Mouse (Mus musculus): ENCODE results near the gene Borcs8. TPM values are rescaled to one million over a fixed set of nuclear protein-coding genes. Genes with fewer than 3 reads are reported as not detected.
A peak's percentile ranks its signal among the peaks of the same experiment; 100 is the strongest.

Gene Borcs8
- polyA plus RNA-seq, 1 experiment from 2014 or later = 22.4 TPM

GRCm38 (mm10) chr8:70117611-70118010 lies 21.7 kb upstream of the Borcs8 start:
- Histone ChIP-seq H3K4me2 (no peak overlapping the region), H3K27me3 (peaks cover 99% of the 10 kb centered on the region), H3K36me3 (replicated peaks) (no peaks in the 10 kb centered on the region), H3K27ac (replicated peaks) (no peak overlapping the region), H3K9ac (no peak overlapping the region), H3K4me1 (replicated peaks) (no peaks in the 10 kb centered on the region), H3K4me3 (replicated peaks) (no peak overlapping the region), H3K9me3 (replicated peaks) (no peaks in the 10 kb centered on the region)
- ATAC-seq (ENCODE audit: insufficient read depth) = no peak
- WGBS (ENCODE audit: insufficient replicate concordance) = 3% methylated on average over 9 of the region's 9 CpGs

- Histone ChIP-seq H3K27ac (replicated peaks) (no peak overlapping the region), H3K9me3 (replicated peaks) (no peaks in the 10 kb centered on the region), H3K4me2 (no peak overlapping the region), H3K36me3 (replicated peaks) (no peaks in the 10 kb centered on the region), H3K4me1 (replicated peaks) (no peaks in the 10 kb centered on the region), H3K27me3 (peaks cover 97% of the 10 kb centered on the region), H3K9ac (no peak overlapping the region), H3K4me3 (replicated peaks) (no peak overlapping the region)
- WGBS (ENCODE audit: insufficient replicate concordance) = 9% methylated on average over 17 of the region's 17 CpGs
- ATAC-seq (ENCODE audit: insufficient read depth) = no peak
Measured at GRCm38 (mm10) chr8:70118726-70119700, 20.3 kb upstream of the Borcs8 start.

- Histone ChIP-seq H3K9me3 (replicated peaks) (no peaks in the 10 kb centered on the region), H3K4me1 (replicated peaks) (no peaks in the 10 kb centered on the region), H3K27me3 (peaks cover 94% of the 10 kb centered on the region), H3K4me3 (replicated peaks) (no peak within 1 kb of the TSS), H3K9ac (no peak within 1 kb of the TSS), H3K4me2 (no peak within 1 kb of the TSS), H3K36me3 (replicated peaks) (no peaks in the 10 kb centered on the region), H3K27ac (replicated peaks) (no peak within 1 kb of the TSS)
- no peak for ATAC-seq (ENCODE audit: insufficient read depth)
- WGBS (ENCODE audit: insufficient replicate concordance) = 3% methylated on average over 19 of the region's 19 CpGs
Measured at GRCm38 (mm10) chr8:70120667-70121066, 18.6 kb upstream of the Borcs8 start, which contains the start of gene Ncan. Gene Ncan (minus strand): TSS chr8:70120873.

GRCm38 (mm10) chr8:70122863-70123262 lies 16.4 kb upstream of the Borcs8 start:
- H3K4me3 ChIP-seq (replicated peaks) = no peak overlapping the region
- no peak overlapping the region for H3K27ac ChIP-seq (replicated peaks)
- H3K36me3 ChIP-seq (replicated peaks) = no peaks in the 10 kb centered on the region
- 47% methylated on average over 2 of the region's 2 CpGs for WGBS (ENCODE audit: insufficient replicate concordance)
- no peak overlapping the region for H3K9ac ChIP-seq
- peaks cover 79% of the 10 kb centered on the region for H3K27me3 ChIP-seq
- H3K9me3 ChIP-seq (replicated peaks) = no peaks in the 10 kb centered on the region
- no peak for ATAC-seq (ENCODE audit: insufficient read depth)
- H3K4me1 ChIP-seq (replicated peaks) = no peaks in the 10 kb centered on the region
- no peak overlapping the region for H3K4me2 ChIP-seq

GRCm38 (mm10) chr8:70124992-70125391 lies 14.3 kb upstream of the Borcs8 start:
- Histone ChIP-seq H3K36me3 (replicated peaks) (no peaks in the 10 kb centered on the region), H3K9me3 (replicated peaks) (no peaks in the 10 kb centered on the region), H3K9ac (no peak overlapping the region), H3K4me2 (no peak overlapping the region), H3K4me1 (replicated peaks) (peaks cover 9% of the 10 kb centered on the region), H3K27me3 (peaks cover 57% of the 10 kb centered on the region), H3K4me3 (replicated peaks) (no peak overlapping the region), H3K27ac (replicated peaks) (no peak overlapping the region)
- WGBS (ENCODE audit: insufficient replicate concordance) = 51% methylated on average over 8 of the region's 8 CpGs
- ATAC-seq (ENCODE audit: insufficient read depth) = no peak

- no peak overlapping the region for H3K27ac ChIP-seq (replicated peaks)
- peaks cover 11% of the 10 kb centered on the region for H3K36me3 ChIP-seq (replicated peaks)
- WGBS (ENCODE audit: insufficient replicate concordance) = 62% methylated on average over 3 of the region's 3 CpGs
- no peak overlapping the region for H3K4me2 ChIP-seq
- H3K9ac ChIP-seq = no peak overlapping the region
- no peaks in the 10 kb centered on the region for H3K9me3 ChIP-seq (replicated peaks)
- no peak overlapping the region for H3K4me3 ChIP-seq (replicated peaks)
- ATAC-seq (ENCODE audit: insufficient read depth) = no peak
- H3K27me3 ChIP-seq = peaks cover 26% of the 10 kb centered on the region
- peaks cover 35% of the 10 kb centered on the region for H3K4me1 ChIP-seq (replicated peaks)
Measured at GRCm38 (mm10) chr8:70128435-70128834, 10.9 kb upstream of the Borcs8 start.

GRCm38 (mm10) chr8:70129309-70129952 lies 9.9 kb upstream of the Borcs8 start:
- WGBS (ENCODE audit: insufficient replicate concordance) = 62% methylated on average over 9 of the region's 9 CpGs
- H3K9ac ChIP-seq = no peak overlapping the region
- no peak overlapping the region for H3K4me3 ChIP-seq (replicated peaks)
- H3K27ac ChIP-seq (replicated peaks) = no peak overlapping the region
- H3K27me3 ChIP-seq = peaks cover 16% of the 10 kb centered on the region
- H3K36me3 ChIP-seq (replicated peaks) = peaks cover 21% of the 10 kb centered on the region
- ATAC-seq (ENCODE audit: insufficient read depth) = no peak
- no peak overlapping the region for H3K4me2 ChIP-seq
- H3K4me1 ChIP-seq (replicated peaks) = peaks cover 43% of the 10 kb centered on the region
- no peaks in the 10 kb centered on the region for H3K9me3 ChIP-seq (replicated peaks)

GRCm38 (mm10) chr8:70130066-70130465 lies 9.2 kb upstream of the Borcs8 start:
- Histone ChIP-seq H3K4me1 (replicated peaks) (peaks cover 43% of the 10 kb centered on the region), H3K36me3 (replicated peaks) (peaks cover 27% of the 10 kb centered on the region), H3K27ac (replicated peaks) (no peak overlapping the region), H3K4me3 (replicated peaks) (no peak overlapping the region), H3K4me2 (no peak overlapping the region), H3K9me3 (replicated peaks) (no peaks in the 10 kb centered on the region), H3K9ac (no peak overlapping the region), H3K27me3 (peaks cover 11% of the 10 kb centered on the region)
- WGBS (ENCODE audit: insufficient replicate concordance) = 77% methylated on average over 3 of the region's 3 CpGs
- ATAC-seq (ENCODE audit: insufficient read depth) = no peak

GRCm38 (mm10) chr8:70131166-70131883 lies 8.0 kb upstream of the Borcs8 start, which contains the start of gene Nr2c2ap:
Gene Nr2c2ap (plus strand): TSS chr8:70131333.
- Histone ChIP-seq H3K27ac (replicated peaks) (peak within 1 kb of the TSS; percentile 63), H3K9me3 (replicated peaks) (no peaks in the 10 kb centered on the region), H3K36me3 (replicated peaks) (peaks cover 40% of the 10 kb centered on the region), H3K27me3 (no peaks in the 10 kb centered on the region), H3K4me1 (replicated peaks) (peaks cover 43% of the 10 kb centered on the region), H3K4me3 (replicated peaks) (peak within 1 kb of the TSS; percentile 79), H3K9ac (peak within 1 kb of the TSS; percentile 52), H3K4me2 (peak within 1 kb of the TSS; percentile 87)
- peak; percentile 82 for ATAC-seq (ENCODE audit: insufficient read depth)
- 1% methylated on average over 37 of the region's 37 CpGs for WGBS (ENCODE audit: insufficient replicate concordance)

GRCm38 (mm10) chr8:70134086-70134485 lies 5.2 kb upstream of the Borcs8 start:
- no peak for ATAC-seq (ENCODE audit: insufficient read depth)
- H3K4me2 ChIP-seq = no peak overlapping the region
- peaks cover 45% of the 10 kb centered on the region for H3K36me3 ChIP-seq (replicated peaks)
- H3K27me3 ChIP-seq = no peaks in the 10 kb centered on the region
- H3K4me1 ChIP-seq (replicated peaks) = peaks cover 55% of the 10 kb centered on the region
- H3K27ac ChIP-seq (replicated peaks) = no peak overlapping the region
- H3K9me3 ChIP-seq (replicated peaks) = no peaks in the 10 kb centered on the region
- H3K4me3 ChIP-seq (replicated peaks) = no peak overlapping the region
- 78% methylated on average over 5 of the region's 5 CpGs for WGBS (ENCODE audit: insufficient replicate concordance)
- no peak overlapping the region for H3K9ac ChIP-seq

GRCm38 (mm10) chr8:70134931-70135330 lies 4.4 kb upstream of the Borcs8 start:
- no peak overlapping the region for H3K9ac ChIP-seq
- no peaks in the 10 kb centered on the region for H3K27me3 ChIP-seq
- no peak overlapping the region for H3K27ac ChIP-seq (replicated peaks)
- peaks cover 47% of the 10 kb centered on the region for H3K4me1 ChIP-seq (replicated peaks)
- H3K36me3 ChIP-seq (replicated peaks) = peaks cover 45% of the 10 kb centered on the region
- H3K4me2 ChIP-seq = no peak overlapping the region
- no peaks in the 10 kb centered on the region for H3K9me3 ChIP-seq (replicated peaks)
- no peak for ATAC-seq (ENCODE audit: insufficient read depth)
- no peak overlapping the region for H3K4me3 ChIP-seq (replicated peaks)
- WGBS (ENCODE audit: insufficient replicate concordance) = 69% methylated on average over 9 of the region's 9 CpGs

Measured in liver, embryonic 15.5 days (tissue).